Mouse (Mus musculus): Measurements from ENCODE around the gene Gm27027. TPM values are rescaled to one million over a fixed set of nuclear protein-coding genes. Genes with fewer than 3 reads are reported as not detected.
A peak's percentile ranks its signal among the peaks of the same experiment; 100 is the strongest.

Gm27027 gene
- total RNA-seq, 2 experiments from 2014 or later, result not detected

DNA sequence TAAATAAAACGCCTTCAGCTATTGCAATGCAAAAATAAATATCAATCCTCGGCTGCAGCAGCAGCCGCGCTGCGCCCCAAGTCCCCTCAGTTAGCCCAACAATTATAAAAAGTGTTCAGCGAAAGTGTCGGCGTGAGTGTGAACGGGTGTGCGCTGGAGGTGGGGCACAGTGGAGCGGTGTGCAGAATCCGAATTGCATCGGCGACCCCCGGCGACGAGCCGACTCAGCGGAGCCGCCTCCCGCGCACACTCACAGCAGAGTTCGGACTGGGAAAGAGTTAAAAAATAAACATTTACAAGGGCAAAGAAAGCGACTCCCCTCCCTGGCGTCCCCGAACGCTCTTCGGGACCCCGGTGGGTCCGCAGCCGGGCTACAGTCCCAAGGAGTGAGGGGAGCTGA, 40.3 kb downstream of the Gm27027 start:
- peak overlapping the region; percentile 93 for H3K27ac ChIP-seq
- H3K4me3 ChIP-seq, result peak overlapping the region; percentile 84
- TF ChIP-seq CTCF (IDR thresholded peaks at IDR 0.05), result no peak
- intact Hi-C loops (cut with DNase I), result loop anchor here (2.0 kb wide), 3 partner anchors 27 to 83 kb away; no protein-coding TSS in a partner anchor
- no peak for DNase-seq (ENCODE audit: extremely low spot score in 1 of 2, low spot score in 2 of 2)

DNA sequence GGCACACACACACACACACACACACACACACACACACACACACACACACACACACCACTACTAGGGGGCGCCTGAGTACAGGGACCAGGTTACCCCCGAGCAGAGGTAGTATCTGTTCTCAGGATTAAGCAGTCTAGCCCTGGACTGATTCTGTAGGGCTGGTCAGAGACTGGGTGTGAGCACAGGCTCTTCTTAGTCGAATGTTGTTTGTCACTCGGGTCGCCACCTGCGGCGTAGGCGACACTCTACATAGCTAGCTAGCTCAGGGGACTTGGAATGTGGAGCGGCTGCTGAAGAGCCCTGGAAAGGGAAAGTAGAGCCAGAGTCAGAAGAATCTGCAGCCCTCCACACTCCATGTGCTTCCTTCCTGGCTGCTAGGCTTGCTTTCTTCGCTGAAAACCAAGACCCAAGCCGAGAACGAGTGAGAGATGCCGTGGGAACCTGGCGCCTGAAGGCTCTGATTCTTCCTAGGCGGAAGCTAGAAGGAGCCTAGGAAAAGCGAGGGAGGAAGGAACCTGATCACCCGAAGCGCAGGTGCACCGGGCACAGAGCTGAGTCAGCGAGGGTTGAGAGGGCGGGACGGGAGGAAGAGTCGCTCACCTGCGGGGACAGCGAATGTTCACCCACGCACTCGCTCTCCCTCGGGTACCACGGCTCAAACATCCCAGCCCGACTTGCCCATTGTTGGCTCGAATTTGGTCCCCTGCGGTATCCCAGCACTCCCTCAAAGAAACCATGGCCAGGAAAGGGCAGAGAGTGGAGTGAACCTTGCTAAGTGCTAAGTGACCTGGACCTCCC, 41.2 kb downstream of the Gm27027 start:
- H3K27ac ChIP-seq, result peak overlapping the region; percentile 93
- H3K4me3 ChIP-seq, result peak overlapping the region; percentile 84
- intact Hi-C loops (cut with DNase I), result loop anchor here (2.0 kb wide), 1 partner anchor 26 kb away; no protein-coding TSS in a partner anchor
- TF ChIP-seq CTCF (IDR thresholded peaks at IDR 0.05), result no peak
- peak; percentile 49 to 53 for DNase-seq (ENCODE audit: extremely low spot score in 1 of 2, low spot score in 2 of 2)

DNA sequence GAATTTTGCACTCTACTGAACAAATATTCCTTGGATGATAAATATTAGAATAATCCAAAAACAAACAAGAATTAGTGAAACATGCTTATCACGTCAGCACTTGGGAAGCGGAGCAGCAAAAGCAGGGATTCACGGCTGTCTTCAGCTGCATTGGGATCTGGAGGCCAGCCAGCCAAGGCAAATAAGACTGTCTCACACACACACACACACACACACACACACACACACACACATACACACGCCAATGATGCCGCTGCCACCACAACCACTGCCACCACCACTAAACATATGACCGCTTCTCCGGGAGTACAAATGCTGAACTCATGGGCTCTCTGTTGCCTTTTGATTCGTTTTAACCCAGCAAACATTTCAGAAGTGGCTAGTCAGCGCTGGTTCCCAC, 42.4 kb downstream of the Gm27027 start:
- Histone ChIP-seq H3K4me3 (no peak overlapping the region), H3K27ac (peak overlapping the region; percentile 44; the same call in 1 of the 2 replicates)
- DNase-seq (ENCODE audit: extremely low spot score in 1 of 2, low spot score in 2 of 2), result no peak
- intact Hi-C loops (cut with DNase I), result loop anchor here (2.0 kb wide), 1 partner anchor 25 kb away; no protein-coding TSS in a partner anchor
- no peak for TF ChIP-seq CTCF (IDR thresholded peaks at IDR 0.05)

DNA sequence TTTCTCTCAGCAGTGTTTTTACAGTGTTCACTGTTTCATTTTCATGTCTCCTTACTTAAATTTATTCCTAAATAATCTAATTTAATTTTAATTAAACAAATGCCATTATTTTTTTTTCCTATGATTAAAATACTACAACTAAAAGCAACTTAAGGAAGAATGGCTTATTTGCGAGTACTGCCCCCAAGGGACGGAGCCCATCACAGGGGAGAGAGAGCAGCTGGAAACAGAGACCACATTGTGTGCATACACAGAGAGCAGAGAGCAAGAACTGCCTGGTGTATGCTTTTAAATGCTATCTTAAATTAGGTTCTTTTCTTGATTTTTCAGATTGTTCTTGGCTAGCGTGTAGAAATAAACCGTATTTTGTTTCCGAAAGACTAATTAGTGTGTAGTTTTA, 49.2 kb downstream of the Gm27027 start:
- H3K27ac ChIP-seq, result no peak overlapping the region
- intact Hi-C loops (cut with DNase I), result no loop called here
- H3K4me3 ChIP-seq, result no peak overlapping the region
- TF ChIP-seq CTCF (IDR thresholded peaks at IDR 0.05), result no peak; the same call in 1 of the 2 replicates
- DNase-seq (ENCODE audit: extremely low spot score in 1 of 2, low spot score in 2 of 2), result no peak

DNA sequence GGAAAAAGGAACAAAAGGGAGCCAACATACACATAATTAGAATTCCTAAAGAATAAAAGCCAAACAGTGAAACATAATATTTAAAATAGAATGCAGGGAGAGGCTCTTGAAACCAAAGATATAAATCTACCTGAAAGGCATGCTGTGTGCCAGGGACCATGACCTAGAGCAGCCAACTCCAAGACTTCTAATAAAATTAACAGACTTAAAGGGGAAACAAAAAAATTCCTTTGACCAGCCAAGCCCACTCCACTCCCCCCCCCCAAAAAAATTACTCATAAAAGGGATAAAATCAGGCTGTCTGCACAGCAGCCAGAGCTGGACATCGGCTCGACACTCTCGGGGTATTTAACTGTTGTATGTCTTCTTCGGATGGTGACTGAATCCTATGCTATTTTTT, 51.3 kb downstream of the Gm27027 start:
- Histone ChIP-seq H3K27ac (no peak overlapping the region), H3K4me3 (no peak overlapping the region)
- no peak for DNase-seq (ENCODE audit: extremely low spot score in 1 of 2, low spot score in 2 of 2)
- intact Hi-C loops (cut with DNase I), result no loop called here
- TF ChIP-seq CTCF (IDR thresholded peaks at IDR 0.05), result no peak

DNA sequence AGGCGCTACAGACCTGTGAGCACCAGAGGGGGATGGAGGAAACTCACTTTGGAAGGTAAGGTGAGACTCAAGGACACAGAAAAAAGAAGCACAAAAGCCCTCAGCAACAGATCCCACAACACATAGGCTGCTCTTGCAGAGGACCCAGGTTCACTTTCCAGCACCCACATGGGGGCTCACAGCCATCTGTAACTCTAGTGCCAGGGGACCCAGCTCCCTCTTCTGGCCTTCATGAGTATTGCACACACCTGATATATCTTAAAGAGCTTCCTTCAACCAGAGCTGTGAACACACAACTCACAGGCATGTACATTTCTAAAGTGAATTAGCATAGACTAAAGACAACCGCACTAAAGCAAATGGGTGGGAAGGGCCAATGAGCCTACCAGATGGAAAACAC, 52.1 kb downstream of the Gm27027 start:
- peak; percentile 30 for TF ChIP-seq CTCF (IDR thresholded peaks at IDR 0.05)
- no peak for DNase-seq (ENCODE audit: extremely low spot score in 1 of 2, low spot score in 2 of 2)
- intact Hi-C loops (cut with DNase I), result no loop called here
- Histone ChIP-seq H3K4me3 (no peak overlapping the region), H3K27ac (no peak overlapping the region)

DNA sequence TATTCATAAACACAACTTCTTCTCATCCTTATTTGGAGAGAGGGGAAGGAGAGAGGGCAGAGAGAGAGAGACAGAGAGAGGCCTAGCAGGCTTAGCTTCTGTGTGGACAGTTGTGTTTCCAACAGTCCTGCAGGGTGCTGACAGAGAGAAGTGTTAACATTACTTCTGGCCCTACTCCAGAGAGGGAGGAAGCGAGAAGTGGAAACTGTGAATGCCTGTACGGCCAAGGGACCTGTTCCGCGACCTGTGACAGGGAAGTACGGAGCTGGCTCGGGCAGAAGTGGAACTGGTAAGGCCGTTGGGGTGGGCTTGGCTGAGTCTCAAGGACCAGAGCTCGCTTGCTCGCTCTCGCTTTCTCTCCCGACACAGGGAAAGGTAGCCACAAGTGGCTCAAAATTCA, 54.5 kb downstream of the Gm27027 start:
- no peak for DNase-seq (ENCODE audit: extremely low spot score in 1 of 2, low spot score in 2 of 2)
- Histone ChIP-seq H3K4me3 (no peak overlapping the region), H3K27ac (no peak overlapping the region; the same call in 1 of the 2 replicates)
- TF ChIP-seq CTCF (IDR thresholded peaks at IDR 0.05), result no peak
- intact Hi-C loops (cut with DNase I), result no loop called here

DNA sequence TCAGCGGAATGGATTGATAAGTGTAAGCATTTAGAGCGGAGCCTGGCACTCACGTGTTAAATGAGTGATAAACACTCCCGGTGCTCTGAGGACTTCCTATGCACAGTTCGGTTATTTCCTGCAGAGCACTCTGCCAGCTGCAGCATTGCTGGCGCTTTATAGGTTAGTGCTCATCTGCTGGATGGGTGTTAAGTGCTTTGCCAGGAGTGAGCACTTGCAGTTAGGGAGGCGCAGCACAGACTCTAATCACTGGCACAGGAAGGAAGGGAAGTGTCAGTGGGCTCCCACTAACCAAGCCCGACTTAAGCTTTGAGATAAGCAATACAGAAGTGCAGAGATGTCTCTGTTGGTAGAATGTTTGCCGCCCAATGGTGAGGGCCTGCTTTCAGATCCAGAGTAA, 57.6 kb downstream of the Gm27027 start:
- no peak for DNase-seq (ENCODE audit: extremely low spot score in 1 of 2, low spot score in 2 of 2)
- no peak overlapping the region for H3K4me3 ChIP-seq
- intact Hi-C loops (cut with DNase I), result no loop called here
- H3K27ac ChIP-seq, result no peak overlapping the region
- no peak for TF ChIP-seq CTCF (IDR thresholded peaks at IDR 0.05)

DNA sequence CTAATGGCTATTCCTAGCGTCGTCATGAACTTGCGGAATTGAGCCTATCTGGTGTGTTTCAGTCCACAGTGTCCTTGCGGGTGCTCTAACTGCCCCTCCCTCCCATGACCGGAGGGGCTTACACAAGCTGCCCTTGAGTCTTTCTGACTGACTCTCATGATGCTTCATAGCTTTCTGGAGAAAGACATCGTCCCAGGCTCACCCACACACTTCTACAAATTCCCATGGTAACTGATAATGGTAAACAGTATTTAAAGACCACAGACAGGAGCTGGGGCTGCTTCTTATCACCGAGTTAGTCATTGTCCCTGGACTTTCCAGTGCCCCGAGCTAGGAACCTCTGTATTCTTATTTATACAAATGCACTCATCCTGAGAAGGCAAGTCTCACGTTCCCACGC, 67.3 kb downstream of the Gm27027 start:
- intact Hi-C loops (cut with DNase I), result loop anchor here (2.0 kb wide), 1 partner anchor 26 kb away; no protein-coding TSS in a partner anchor
- TF ChIP-seq CTCF (IDR thresholded peaks at IDR 0.05), result no peak
- no peak for DNase-seq (ENCODE audit: extremely low spot score in 1 of 2, low spot score in 2 of 2)
- no peak overlapping the region for H3K27ac ChIP-seq
- H3K4me3 ChIP-seq, result no peak overlapping the region

DNA sequence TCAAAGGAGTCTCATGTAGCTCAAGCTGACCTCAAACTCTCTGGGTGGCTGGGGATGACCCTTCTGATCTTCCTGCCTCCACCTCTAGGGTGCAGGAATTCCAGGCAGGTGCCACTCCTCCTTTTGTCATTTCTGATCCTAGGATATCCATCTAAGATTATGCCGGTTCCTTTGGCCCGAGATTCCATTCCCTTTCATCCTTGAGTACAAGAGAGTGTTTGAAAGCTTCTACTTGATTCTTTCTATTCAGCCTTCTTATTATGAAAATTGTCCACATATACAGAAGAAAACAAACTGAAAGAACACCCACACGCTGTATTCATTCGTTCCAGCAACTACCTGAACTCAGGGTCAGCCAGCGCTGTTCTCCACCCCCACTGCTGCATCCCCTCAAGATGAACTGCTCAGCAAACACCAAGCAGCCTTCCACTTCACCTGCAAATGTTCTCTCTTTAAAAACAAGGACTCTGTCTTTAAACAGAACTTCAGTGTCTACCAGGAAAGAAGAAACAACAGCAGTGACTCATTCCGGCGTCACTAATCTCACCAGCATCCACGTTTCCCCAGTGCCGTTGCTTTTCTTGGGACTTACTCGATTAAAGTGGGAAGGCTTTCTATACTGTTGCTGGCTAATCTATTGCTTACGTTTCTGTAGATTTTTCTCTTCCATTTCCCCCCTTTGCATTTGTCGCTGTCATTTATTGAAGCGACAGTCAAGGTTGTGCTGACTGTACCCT, 68.3 kb downstream of the Gm27027 start:
- Histone ChIP-seq H3K27ac (no peak overlapping the region), H3K4me3 (no peak overlapping the region)
- DNase-seq (ENCODE audit: extremely low spot score in 1 of 2, low spot score in 2 of 2), result no peak
- intact Hi-C loops (cut with DNase I), result loop anchor here (2.0 kb wide), 1 partner anchor 27 kb away; no protein-coding TSS in a partner anchor
- TF ChIP-seq CTCF (IDR thresholded peaks at IDR 0.05), result no peak

DNA sequence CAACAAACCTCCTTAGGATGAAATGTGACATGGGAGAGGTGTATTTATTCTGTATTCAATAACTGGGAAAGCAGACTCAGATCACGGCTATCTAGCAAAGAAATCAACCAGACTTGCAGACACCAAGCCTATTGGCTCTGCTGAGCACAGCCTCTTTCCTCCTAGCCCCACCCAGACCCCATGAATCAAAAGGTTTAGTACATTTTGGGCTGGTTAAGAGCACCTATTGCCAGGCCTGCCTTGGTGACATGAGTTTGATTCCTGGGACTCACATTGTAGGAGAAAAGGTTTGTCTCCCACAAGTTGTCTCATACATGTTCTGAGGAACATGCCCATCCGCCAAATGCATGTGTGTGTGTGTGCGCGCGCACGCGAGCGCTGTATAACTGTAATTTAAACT, 70.0 kb downstream of the Gm27027 start:
- intact Hi-C loops (cut with DNase I), result no loop called here
- no peak for DNase-seq (ENCODE audit: extremely low spot score in 1 of 2, low spot score in 2 of 2)
- Histone ChIP-seq H3K4me3 (no peak overlapping the region), H3K27ac (no peak overlapping the region)
- TF ChIP-seq CTCF (IDR thresholded peaks at IDR 0.05), result no peak

DNA sequence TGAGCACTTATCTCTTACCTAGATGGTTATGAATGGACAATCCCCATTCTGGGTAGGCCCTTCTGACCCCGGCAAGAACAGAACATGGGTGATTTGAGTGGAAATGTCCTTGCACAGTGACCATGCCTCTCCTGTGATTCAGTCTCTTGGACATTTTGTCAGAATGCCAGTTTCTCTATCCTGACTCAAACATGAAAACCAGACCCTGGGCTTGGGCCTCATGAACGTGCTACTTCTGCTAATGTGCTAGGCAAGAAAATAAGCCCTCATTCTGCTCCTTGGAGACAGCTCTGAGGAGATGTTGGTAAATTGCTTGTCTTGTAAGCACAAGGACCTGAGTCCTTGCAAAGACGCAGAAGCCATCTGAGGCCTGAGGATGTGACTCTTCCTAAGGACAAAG, 77.1 kb downstream of the Gm27027 start:
- no peak overlapping the region for H3K4me3 ChIP-seq
- no peak for TF ChIP-seq CTCF (IDR thresholded peaks at IDR 0.05)
- H3K27ac ChIP-seq, result no peak overlapping the region
- DNase-seq (ENCODE audit: extremely low spot score in 1 of 2, low spot score in 2 of 2), result no peak
- intact Hi-C loops (cut with DNase I), result no loop called here

All from left cerebral cortex, adult 2 months (tissue).